Mouse (Mus musculus): ENCODE results near the gene Abhd17a. TPM values are rescaled to one million over a fixed set of nuclear protein-coding genes. Genes with fewer than 3 reads are reported as not detected.
A peak's percentile ranks its signal among the peaks of the same experiment; 100 is the strongest.

Gene Abhd17a
- polyA plus RNA-seq, 1 experiment = not detected

DNA sequence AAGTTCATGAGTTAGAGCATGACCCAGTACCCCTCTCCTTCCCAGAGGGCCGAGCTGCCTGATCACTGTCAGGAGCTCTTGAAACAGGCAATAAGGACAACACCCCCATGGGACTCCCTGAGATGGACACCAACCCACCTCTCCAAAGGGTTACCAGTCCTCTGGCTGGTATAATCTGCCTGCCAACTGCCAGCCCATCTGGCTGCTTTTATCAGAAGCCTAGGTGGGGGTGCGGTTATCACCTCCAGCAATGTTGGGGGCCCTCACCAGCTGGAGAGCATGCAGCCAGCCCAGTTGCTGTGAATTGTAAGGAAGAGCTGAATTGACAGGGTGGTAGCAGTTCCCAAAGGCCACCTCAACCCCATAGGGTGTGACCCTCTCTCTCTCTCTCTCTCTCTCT lies 17.7 kb downstream of the Abhd17a start:
- peak overlapping the region; percentile 94 for H3K27ac ChIP-seq (ENCODE audit: insufficient read depth, low read depth, low read length)

DNA sequence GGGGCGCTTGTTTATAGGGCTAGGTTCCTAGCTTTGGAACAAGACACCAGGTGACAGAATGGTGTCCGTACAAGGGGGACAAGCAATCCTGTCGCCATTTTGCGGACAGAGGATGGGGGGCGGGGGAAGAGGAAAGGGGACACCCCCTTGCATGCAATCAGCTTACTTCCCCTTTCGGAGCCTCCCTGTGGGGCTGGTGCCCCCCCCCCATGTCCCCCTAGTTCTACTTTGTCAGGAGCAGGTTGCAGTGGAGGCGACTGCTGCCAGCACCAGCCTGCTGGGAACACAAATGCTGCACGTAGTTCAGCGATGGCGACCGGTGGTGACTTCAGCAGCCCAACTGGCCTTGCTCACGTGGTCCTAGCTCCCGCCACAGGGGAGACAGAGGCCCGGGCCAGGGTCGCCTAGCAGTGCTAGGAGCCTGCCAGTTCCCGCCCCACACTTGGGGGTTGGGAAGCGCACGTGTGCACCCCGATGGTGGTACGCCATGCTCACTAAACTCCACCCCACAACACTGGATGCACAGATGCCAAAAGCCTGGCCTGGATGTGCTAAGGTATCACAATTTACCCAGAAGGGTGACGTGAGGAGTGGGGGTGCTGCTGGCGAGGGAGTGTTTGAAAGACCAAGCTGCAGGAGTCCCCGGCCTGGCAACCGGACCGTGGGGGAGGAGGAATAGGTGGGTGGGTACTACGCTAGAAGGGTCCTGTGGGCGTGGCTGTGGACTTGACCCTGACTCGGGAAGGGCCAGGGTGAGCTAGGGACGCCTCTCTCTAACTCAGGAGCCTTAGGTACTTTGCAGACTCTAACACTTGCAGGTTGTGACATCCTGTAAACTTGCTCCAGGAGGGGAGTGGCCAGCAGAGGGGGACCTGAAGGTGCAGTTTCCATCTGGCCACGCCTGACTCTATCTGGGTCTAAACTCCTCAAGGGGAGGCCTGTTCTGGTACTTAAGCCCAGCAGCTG lies 19.0 kb downstream of the Abhd17a start:
- 18% methylated on average over 30 of the region's 30 CpGs for WGBS
- peak overlapping the region; percentile 20 for H3K4me3 ChIP-seq (ENCODE audit: insufficient read depth, low read depth, low read length)
- H3K27ac ChIP-seq (ENCODE audit: insufficient read depth, low read depth, low read length) = peak overlapping the region; percentile 94

More for the DNA sequence above, 17.7 kb downstream of the Abhd17a start:
- TF ChIP-seq CTCF (IDR thresholded peaks at IDR 0.05; ENCODE audit: insufficient read depth, low read depth, low read length) = no peak
- TF ChIP-seq POLR2A (IDR thresholded peaks at IDR 0.05; ENCODE audit: insufficient read depth, low read depth, low read length) = no peak
- 73% methylated on average over 2 of the region's 2 CpGs for WGBS
- peaks cover 72% of the 10 kb centered on the region for H3K4me1 ChIP-seq (ENCODE audit: control insufficient read depth, insufficient read depth, low read length)
- no peak overlapping the region for H3K4me3 ChIP-seq (ENCODE audit: insufficient read depth, low read depth, low read length)

DNA sequence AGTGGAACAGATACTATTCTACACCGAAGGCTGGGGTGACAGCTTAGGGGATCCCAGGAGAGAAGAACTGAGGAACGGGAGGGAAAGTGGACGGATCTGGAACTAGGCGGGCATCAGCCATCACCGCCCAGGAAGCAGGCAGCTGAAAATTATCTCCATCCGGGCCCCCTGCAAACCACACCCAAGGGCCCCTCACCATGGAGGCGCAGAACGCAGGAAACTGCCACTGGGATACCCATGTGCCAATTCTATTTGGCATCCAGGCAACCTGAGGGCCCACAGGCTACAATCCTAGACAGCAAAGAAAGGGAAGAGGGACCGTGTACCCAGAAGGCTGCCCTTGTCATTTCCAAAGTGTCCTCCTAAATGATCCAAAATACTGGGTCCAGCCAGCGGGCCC lies 19.7 kb downstream of the Abhd17a start:
- 75% methylated on average over 10 of the region's 10 CpGs for WGBS
- TF ChIP-seq POLR2A (IDR thresholded peaks at IDR 0.05; ENCODE audit: insufficient read depth, low read depth, low read length) (no peak), CTCF (IDR thresholded peaks at IDR 0.05; ENCODE audit: insufficient read depth, low read depth, low read length) (no peak)

More for the DNA sequence above, 19.0 kb downstream of the Abhd17a start:
- no peak for TF ChIP-seq CTCF (IDR thresholded peaks at IDR 0.05; ENCODE audit: insufficient read depth, low read depth, low read length)
- TF ChIP-seq POLR2A (IDR thresholded peaks at IDR 0.05; ENCODE audit: insufficient read depth, low read depth, low read length) = no peak
- H3K4me1 ChIP-seq (ENCODE audit: control insufficient read depth, insufficient read depth, low read length) = peaks cover 82% of the 10 kb centered on the region

DNA sequence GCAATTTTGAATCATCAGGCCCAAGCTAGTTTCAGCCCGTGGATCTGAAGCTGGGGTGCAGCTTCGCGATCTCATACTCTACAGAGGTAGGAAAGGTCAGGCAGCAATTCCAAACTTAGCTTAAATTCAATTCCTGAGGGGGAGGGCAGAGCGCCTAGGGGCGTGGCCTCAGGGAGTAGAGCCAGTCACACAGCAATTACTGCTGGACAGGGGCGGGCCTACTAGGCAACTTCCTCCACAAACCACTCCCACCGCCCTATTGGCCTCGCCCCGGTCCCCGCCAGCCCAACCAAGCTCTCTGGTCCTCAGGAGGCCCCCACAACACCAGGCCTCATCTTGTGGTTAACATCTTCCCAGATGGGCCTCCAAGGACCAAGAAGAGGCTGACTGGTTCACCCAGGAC lies 20.5 kb downstream of the Abhd17a start:
- H3K4me3 ChIP-seq (ENCODE audit: insufficient read depth, low read depth, low read length) = no peak overlapping the region
- WGBS = 52% methylated on average over 10 of the region's 10 CpGs
- TF ChIP-seq CTCF (IDR thresholded peaks at IDR 0.05; ENCODE audit: insufficient read depth, low read depth, low read length) (no peak), POLR2A (IDR thresholded peaks at IDR 0.05; ENCODE audit: insufficient read depth, low read depth, low read length) (no peak)
- H3K4me1 ChIP-seq (ENCODE audit: control insufficient read depth, insufficient read depth, low read length) = peaks cover 78% of the 10 kb centered on the region
- H3K27ac ChIP-seq (ENCODE audit: insufficient read depth, low read depth, low read length) = peak overlapping the region; percentile 94

More for the DNA sequence above, 19.7 kb downstream of the Abhd17a start:
- Histone ChIP-seq H3K4me1 (ENCODE audit: control insufficient read depth, insufficient read depth, low read length) (peaks cover 86% of the 10 kb centered on the region), H3K4me3 (ENCODE audit: insufficient read depth, low read depth, low read length) (peak overlapping the region; percentile 20; the same call in 1 of the 2 replicates), H3K27ac (ENCODE audit: insufficient read depth, low read depth, low read length) (peak overlapping the region; percentile 94)

DNA sequence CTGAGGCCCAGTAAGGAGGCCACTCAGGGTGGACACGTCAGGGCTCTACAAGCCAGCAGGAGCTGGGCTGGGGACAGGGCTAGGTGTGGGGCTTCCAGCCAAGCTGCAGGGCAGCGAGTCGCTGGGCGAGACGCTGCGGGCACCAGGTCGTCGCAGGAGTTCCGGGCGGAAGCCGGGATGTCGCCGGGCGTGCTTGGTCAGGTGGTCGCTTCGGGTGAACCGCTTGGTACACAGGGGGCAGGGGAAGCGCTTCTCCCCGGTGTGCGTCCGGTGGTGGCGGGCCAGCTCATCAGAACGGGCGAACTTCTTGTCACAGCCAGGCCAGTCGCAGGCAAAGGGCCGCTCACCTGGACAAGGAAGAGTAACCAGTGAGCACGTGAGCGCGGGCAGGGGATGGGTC lies 21.3 kb downstream of the Abhd17a start:
- H3K4me1 ChIP-seq (ENCODE audit: control insufficient read depth, insufficient read depth, low read length) = peaks cover 78% of the 10 kb centered on the region
- 96% methylated on average over 29 of the region's 29 CpGs for WGBS
- TF ChIP-seq POLR2A (IDR thresholded peaks at IDR 0.05; ENCODE audit: insufficient read depth, low read depth, low read length) (no peak), CTCF (IDR thresholded peaks at IDR 0.05; ENCODE audit: insufficient read depth, low read depth, low read length) (no peak)
- H3K27ac ChIP-seq (ENCODE audit: insufficient read depth, low read depth, low read length) = peak overlapping the region; percentile 94
- no peak overlapping the region for H3K4me3 ChIP-seq (ENCODE audit: insufficient read depth, low read depth, low read length)

DNA sequence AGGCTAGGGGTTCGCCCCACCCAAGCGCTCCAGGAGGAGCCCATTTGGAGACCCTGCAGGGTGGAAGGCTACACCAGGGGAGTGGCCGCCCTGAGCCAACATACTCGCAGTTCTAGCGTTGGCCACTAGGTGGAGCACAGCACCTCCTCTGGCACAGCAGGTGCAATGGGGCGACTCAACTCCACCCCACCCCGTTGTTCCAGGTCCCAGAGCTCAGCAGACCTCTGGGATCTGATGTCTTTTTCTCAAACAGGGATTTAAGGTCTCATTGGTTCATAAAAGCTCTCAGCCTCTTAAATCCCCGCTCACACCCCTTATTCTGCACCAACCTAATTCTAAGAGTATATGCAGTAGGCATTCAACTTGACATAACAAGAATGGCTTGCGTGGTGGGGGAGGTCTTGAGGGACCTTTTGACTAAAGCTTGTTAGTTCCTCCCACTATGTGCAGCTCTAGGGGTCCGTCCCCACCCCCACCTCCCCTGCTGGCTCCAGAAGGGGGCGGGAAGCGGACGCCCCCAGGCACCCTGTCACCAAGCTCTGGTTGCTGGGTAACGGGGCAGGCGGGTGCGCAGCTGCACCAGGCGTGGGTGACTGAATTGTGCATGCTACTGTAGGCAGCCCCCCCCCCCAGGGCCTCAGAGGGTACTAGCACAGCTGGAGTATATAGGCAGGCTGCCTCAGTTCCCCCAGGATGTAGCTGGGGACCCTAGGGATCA lies 23.6 kb downstream of the Abhd17a start:
- 6% methylated on average over 17 of the region's 17 CpGs for WGBS
- TF ChIP-seq CTCF (IDR thresholded peaks at IDR 0.05; ENCODE audit: insufficient read depth, low read depth, low read length) (peak; percentile 88; the same call in 1 of the 2 replicates), POLR2A (IDR thresholded peaks at IDR 0.05; ENCODE audit: insufficient read depth, low read depth, low read length) (no peak)
- Histone ChIP-seq H3K4me1 (ENCODE audit: control insufficient read depth, insufficient read depth, low read length) (peaks cover 58% of the 10 kb centered on the region), H3K27ac (ENCODE audit: insufficient read depth, low read depth, low read length) (peak overlapping the region; percentile 94), H3K4me3 (ENCODE audit: insufficient read depth, low read depth, low read length) (no peak overlapping the region)

DNA sequence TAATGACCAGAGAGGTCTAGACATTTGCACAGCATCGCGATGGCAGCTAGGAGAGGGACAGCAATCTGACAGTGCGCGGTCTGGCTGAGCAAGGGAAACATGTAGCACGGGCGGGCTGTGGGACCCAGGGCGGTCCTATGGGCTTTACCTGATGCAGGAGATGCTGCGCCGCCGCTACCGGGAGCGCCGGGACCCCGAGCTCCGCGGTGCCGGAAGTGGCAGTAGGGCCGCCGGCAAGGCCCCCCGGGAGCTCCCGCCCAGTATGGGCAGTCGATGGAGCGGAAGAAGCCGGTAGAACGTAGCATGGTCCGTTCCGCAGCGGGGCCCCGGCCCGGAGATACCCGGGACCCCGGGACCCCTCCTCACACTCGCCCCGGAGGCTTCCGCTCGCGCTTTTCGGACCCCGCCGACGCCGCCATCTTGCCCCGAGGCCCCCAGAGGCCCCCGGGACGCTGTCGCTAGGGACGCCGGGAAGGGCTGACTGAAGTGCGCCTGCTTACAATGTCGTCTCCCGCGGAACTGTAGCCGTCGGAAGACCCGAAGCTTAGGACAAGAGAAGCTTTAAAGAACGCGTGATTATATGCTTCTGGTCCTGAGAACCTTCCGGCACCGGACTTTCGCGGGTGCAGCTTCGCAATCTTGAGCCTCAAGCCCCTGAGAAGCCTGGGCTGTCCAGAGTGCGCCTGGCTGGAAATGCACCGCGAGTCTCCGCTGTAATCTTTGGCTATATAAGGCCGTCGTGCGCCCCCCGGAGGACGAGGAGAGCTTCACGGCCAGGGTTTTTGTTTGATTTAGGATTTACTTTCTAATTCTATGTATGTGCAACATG lies 28.8 kb downstream of the Abhd17a start, which contains the start of gene Rexo1:
Gene Rexo1 (minus strand): TSS at position 445 of the 829 bp plus-strand sequence.
- peaks cover 43% of the 10 kb centered on the region for H3K4me1 ChIP-seq (ENCODE audit: control insufficient read depth, insufficient read depth, low read length)

DNA sequence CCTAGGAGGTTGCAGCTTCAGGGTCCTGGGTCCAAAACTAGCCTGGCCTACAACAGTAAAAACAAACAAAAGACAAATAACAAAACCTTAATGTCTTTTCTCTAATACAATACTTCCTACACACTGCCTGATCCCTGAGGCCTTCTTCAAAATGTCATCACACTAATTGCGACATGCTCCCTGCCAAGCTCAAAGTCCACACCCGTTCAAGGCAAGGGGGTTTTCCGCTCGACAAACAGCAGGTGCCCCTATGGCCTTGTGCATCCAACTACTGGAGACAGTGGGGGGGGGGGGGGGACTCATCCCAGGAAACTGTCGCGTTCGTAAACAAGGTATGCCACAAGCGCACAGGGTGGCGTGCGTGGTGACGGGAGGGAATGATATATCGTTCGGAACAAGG lies 29.5 kb downstream of the Abhd17a start:
- 2% methylated on average over 13 of the region's 13 CpGs for whole genome bisulfite sequencing

More for the DNA sequence above, 28.8 kb downstream of the Abhd17a start, which contains the start of gene Rexo1:
- peak within 1 kb of the TSS; percentile 99 for H3K27ac ChIP-seq (ENCODE audit: insufficient read depth, low read depth, low read length)
- TF ChIP-seq CTCF (IDR thresholded peaks at IDR 0.05; ENCODE audit: insufficient read depth, low read depth, low read length) = peak; percentile 72
- no peak for TF ChIP-seq POLR2A (IDR thresholded peaks at IDR 0.05; ENCODE audit: insufficient read depth, low read depth, low read length)
- peak within 1 kb of the TSS; percentile 85 for H3K4me3 ChIP-seq (ENCODE audit: insufficient read depth, low read depth, low read length)
- WGBS = under 1% methylated on average over 72 of the region's 72 CpGs

More for the DNA sequence above, 29.5 kb downstream of the Abhd17a start:
- Histone ChIP-seq H3K4me1 (ENCODE audit: control insufficient read depth, insufficient read depth, low read length) (peaks cover 37% of the 10 kb centered on the region), H3K4me3 (ENCODE audit: insufficient read depth, low read depth, low read length) (peak overlapping the region; percentile 85), H3K27ac (ENCODE audit: insufficient read depth, low read depth, low read length) (no peak overlapping the region)
- TF ChIP-seq POLR2A (IDR thresholded peaks at IDR 0.05; ENCODE audit: insufficient read depth, low read depth, low read length) (no peak), CTCF (IDR thresholded peaks at IDR 0.05; ENCODE audit: insufficient read depth, low read depth, low read length) (no peak)
